Mouse (Mus musculus): ENCODE data around the gene 4931422A03Rik. TPM values are rescaled to one million over a fixed set of nuclear protein-coding genes. Genes with fewer than 3 reads are reported as not detected.

4931422A03Rik gene
- polyA plus RNA-seq, 1 experiment from 2014 or later = 3.3 TPM

DNA sequence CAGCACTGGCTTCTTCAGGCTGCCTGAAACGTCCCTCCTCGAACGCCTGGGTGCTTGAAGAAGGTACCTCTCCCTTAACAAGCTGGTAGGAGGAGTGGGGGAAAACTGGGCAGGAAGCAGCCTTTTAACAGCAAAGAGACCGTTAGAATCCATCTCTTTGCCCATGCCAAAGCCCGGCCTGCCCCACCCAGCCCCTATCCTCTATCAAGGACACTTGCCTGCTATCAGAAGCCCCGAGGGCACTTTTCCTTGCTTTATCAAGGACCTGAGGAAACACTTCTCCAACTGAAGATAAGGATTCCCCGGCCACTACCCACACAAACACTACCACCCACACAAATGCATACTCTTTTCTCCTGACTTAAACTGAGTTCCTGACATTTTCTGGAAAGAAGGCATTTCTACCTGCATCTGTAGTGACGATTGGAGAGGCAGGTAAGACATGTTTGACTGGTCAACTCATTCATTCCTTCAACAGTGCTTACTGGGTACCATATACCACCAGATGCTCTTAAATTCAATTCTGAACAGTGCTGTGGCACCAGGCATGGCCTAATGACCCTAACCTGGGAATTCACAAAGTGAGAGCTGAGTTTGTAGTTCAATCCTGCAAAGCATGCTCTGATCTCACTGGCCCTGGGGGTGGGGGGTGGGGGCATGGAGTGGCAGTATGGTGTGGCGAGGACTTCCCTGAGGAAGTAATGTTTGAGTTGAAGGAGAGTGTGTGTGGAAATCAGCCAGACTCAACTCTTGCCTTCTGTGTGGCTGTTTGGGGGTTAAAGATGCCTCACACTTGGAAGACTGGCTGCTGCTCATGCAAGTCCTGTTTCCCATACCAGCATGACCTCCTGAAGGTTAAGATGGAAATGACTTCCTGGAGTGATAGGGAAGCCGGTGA, 70.3 kb downstream of the 4931422A03Rik start, which contains the start of gene Lmo2:
TSS of gene Lmo2 (plus strand) at position 338 of the 898 bp plus-strand sequence.
- Histone ChIP-seq H3K9me3 (ENCODE audit: control insufficient read depth, low read length) (no peaks in the 10 kb centered on the region), H3K4me1 (ENCODE audit: control insufficient read depth, insufficient read depth, low read length) (no peaks in the 10 kb centered on the region), H3K27ac (ENCODE audit: low read depth, low read length) (no peak within 1 kb of the TSS), H3K27me3 (ENCODE audit: control insufficient read depth, insufficient read depth, low read length) (no peaks in the 10 kb centered on the region), H3K4me3 (ENCODE audit: low read depth, low read length) (no peak within 1 kb of the TSS), H3K9ac (replicated peaks; ENCODE audit: low read depth, low read length) (no peak within 1 kb of the TSS), H3K4me2 (ENCODE audit: low read depth, low read length) (no peak within 1 kb of the TSS), H3K36me3 (ENCODE audit: control insufficient read depth, insufficient read depth, low read length) (no peaks in the 10 kb centered on the region)
- ATAC-seq (ENCODE audit: low read depth) = no peak
- WGBS = 83% methylated on average over 10 of the region's 10 CpGs

DNA sequence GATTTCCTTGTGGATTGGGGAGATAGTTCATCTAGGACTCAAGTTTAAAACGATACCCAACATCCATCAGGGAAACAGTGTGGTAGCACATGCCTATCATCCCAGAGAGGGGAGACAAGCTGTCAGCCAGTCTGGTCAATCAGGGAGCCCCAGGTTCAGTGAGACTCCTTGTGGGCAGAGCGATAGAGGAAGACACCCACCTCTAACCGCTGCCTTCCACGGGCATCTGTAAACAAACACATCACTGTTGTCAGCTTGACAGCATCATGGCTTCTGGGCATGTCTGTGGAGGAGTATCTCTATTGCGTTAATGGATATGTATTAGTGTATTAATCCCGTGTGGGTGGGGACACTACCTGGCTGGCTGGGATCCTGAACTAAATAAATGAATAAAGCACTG, 71.3 kb downstream of the 4931422A03Rik start:
- H3K9ac ChIP-seq (replicated peaks; ENCODE audit: low read depth, low read length) = no peak overlapping the region
- no peak overlapping the region for H3K4me2 ChIP-seq (ENCODE audit: low read depth, low read length)
- ATAC-seq (ENCODE audit: low read depth) = no peak
- H3K27ac ChIP-seq (ENCODE audit: low read depth, low read length) = no peak overlapping the region
- WGBS = 89% methylated on average over 6 of the region's 6 CpGs
- H3K4me3 ChIP-seq (ENCODE audit: low read depth, low read length) = no peak overlapping the region
- no peaks in the 10 kb centered on the region for H3K36me3 ChIP-seq (ENCODE audit: control insufficient read depth, insufficient read depth, low read length)
- no peaks in the 10 kb centered on the region for H3K4me1 ChIP-seq (ENCODE audit: control insufficient read depth, insufficient read depth, low read length)
- no peaks in the 10 kb centered on the region for H3K9me3 ChIP-seq (ENCODE audit: control insufficient read depth, low read length)
- H3K27me3 ChIP-seq (ENCODE audit: control insufficient read depth, insufficient read depth, low read length) = no peaks in the 10 kb centered on the region

GRCm38 (mm10) chr2:103955714-103956113, 72.4 kb downstream of the 4931422A03Rik start:
- H3K27me3 ChIP-seq (ENCODE audit: control insufficient read depth, insufficient read depth, low read length) = no peaks in the 10 kb centered on the region
- 81% methylated on average over 3 of the region's 3 CpGs for WGBS

GRCm38 (mm10) chr2:103953050-103953835, 74.9 kb downstream of the 4931422A03Rik start:
- 0 out of 2 replicates have a peak, but pooled peaks have one; percentile 46 for ATAC-seq (ENCODE audit: low read depth)
- WGBS = 89% methylated on average over 6 of the region's 6 CpGs
- Histone ChIP-seq H3K9me3 (ENCODE audit: control insufficient read depth, low read length) (no peaks in the 10 kb centered on the region), H3K36me3 (ENCODE audit: control insufficient read depth, insufficient read depth, low read length) (no peaks in the 10 kb centered on the region), H3K9ac (replicated peaks; ENCODE audit: low read depth, low read length) (no peak overlapping the region), H3K4me2 (ENCODE audit: low read depth, low read length) (no peak overlapping the region), H3K4me3 (ENCODE audit: low read depth, low read length) (no peak overlapping the region), H3K27ac (ENCODE audit: low read depth, low read length) (peak overlapping the region; percentile 22; the same call in 1 of the 2 replicates), H3K4me1 (ENCODE audit: control insufficient read depth, insufficient read depth, low read length) (no peaks in the 10 kb centered on the region), H3K27me3 (ENCODE audit: control insufficient read depth, insufficient read depth, low read length) (no peaks in the 10 kb centered on the region)

More at GRCm38 (mm10) chr2:103955714-103956113, 72.4 kb downstream of the 4931422A03Rik start:
- H3K4me1 ChIP-seq (ENCODE audit: control insufficient read depth, insufficient read depth, low read length) = no peaks in the 10 kb centered on the region
- H3K9ac ChIP-seq (replicated peaks; ENCODE audit: low read depth, low read length) = no peak overlapping the region
- no peak overlapping the region for H3K4me3 ChIP-seq (ENCODE audit: low read depth, low read length)
- no peak for ATAC-seq (ENCODE audit: low read depth)
- H3K36me3 ChIP-seq (ENCODE audit: control insufficient read depth, insufficient read depth, low read length) = no peaks in the 10 kb centered on the region
- no peak overlapping the region for H3K4me2 ChIP-seq (ENCODE audit: low read depth, low read length)
- no peak overlapping the region for H3K27ac ChIP-seq (ENCODE audit: low read depth, low read length)
- no peaks in the 10 kb centered on the region for H3K9me3 ChIP-seq (ENCODE audit: control insufficient read depth, low read length)

GRCm38 (mm10) chr2:103947982-103948655, 80.0 kb downstream of the 4931422A03Rik start:
- 57% methylated on average over 8 of the region's 8 CpGs for WGBS

GRCm38 (mm10) chr2:103946892-103947291, 81.3 kb downstream of the 4931422A03Rik start:
- no peak overlapping the region for H3K27ac ChIP-seq (ENCODE audit: low read depth, low read length)
- 80% methylated on average over 8 of the region's 8 CpGs for WGBS

More at GRCm38 (mm10) chr2:103947982-103948655, 80.0 kb downstream of the 4931422A03Rik start:
- no peaks in the 10 kb centered on the region for H3K9me3 ChIP-seq (ENCODE audit: control insufficient read depth, low read length)
- H3K27me3 ChIP-seq (ENCODE audit: control insufficient read depth, insufficient read depth, low read length) = no peaks in the 10 kb centered on the region
- no peaks in the 10 kb centered on the region for H3K36me3 ChIP-seq (ENCODE audit: control insufficient read depth, insufficient read depth, low read length)
- H3K4me3 ChIP-seq (ENCODE audit: low read depth, low read length) = no peak overlapping the region
- H3K27ac ChIP-seq (ENCODE audit: low read depth, low read length) = no peak overlapping the region
- ATAC-seq (ENCODE audit: low read depth) = no peak
- H3K4me2 ChIP-seq (ENCODE audit: low read depth, low read length) = no peak overlapping the region
- H3K9ac ChIP-seq (replicated peaks; ENCODE audit: low read depth, low read length) = no peak overlapping the region
- no peaks in the 10 kb centered on the region for H3K4me1 ChIP-seq (ENCODE audit: control insufficient read depth, insufficient read depth, low read length)

DNA sequence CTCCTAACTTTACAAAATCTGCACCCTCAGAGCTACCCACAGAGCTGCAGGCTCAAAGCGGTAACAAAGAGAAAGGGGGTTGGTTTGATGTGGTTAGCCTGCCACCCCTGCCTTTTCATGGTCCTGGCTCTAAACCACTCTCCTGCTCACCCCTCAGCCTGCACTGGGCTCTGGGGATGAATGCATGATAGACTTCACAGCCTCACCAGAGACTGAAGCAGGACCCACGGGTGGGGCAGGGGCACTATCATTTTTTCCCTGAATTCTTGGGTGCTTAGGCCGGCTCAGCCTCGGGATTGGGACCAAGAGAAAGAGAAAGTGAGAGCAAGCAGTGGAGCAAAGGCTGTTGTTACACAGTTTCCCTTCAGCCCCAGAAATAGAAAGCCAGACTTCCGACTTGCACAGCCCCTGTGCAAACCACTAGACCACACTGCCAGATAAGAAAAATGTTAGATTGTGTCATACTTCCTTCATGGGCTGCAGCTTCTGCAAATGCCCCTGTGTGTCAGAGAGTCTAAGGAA, 82.5 kb downstream of the 4931422A03Rik start:
- Histone ChIP-seq H3K4me3 (ENCODE audit: low read depth, low read length) (no peak overlapping the region), H3K36me3 (ENCODE audit: control insufficient read depth, insufficient read depth, low read length) (no peaks in the 10 kb centered on the region), H3K9me3 (ENCODE audit: control insufficient read depth, low read length) (no peaks in the 10 kb centered on the region), H3K4me1 (ENCODE audit: control insufficient read depth, insufficient read depth, low read length) (no peaks in the 10 kb centered on the region), H3K27me3 (ENCODE audit: control insufficient read depth, insufficient read depth, low read length) (no peaks in the 10 kb centered on the region), H3K27ac (ENCODE audit: low read depth, low read length) (no peak overlapping the region), H3K9ac (replicated peaks; ENCODE audit: low read depth, low read length) (no peak overlapping the region), H3K4me2 (ENCODE audit: low read depth, low read length) (no peak overlapping the region)
- WGBS = 74% methylated on average over 5 of the region's 5 CpGs
- no peak for ATAC-seq (ENCODE audit: low read depth)

More at GRCm38 (mm10) chr2:103946892-103947291, 81.3 kb downstream of the 4931422A03Rik start:
- H3K9me3 ChIP-seq (ENCODE audit: control insufficient read depth, low read length) = no peaks in the 10 kb centered on the region
- no peak overlapping the region for H3K4me2 ChIP-seq (ENCODE audit: low read depth, low read length)
- H3K36me3 ChIP-seq (ENCODE audit: control insufficient read depth, insufficient read depth, low read length) = no peaks in the 10 kb centered on the region
- ATAC-seq (ENCODE audit: low read depth) = no peak
- H3K27me3 ChIP-seq (ENCODE audit: control insufficient read depth, insufficient read depth, low read length) = no peaks in the 10 kb centered on the region
- H3K4me1 ChIP-seq (ENCODE audit: control insufficient read depth, insufficient read depth, low read length) = no peaks in the 10 kb centered on the region
- no peak overlapping the region for H3K9ac ChIP-seq (replicated peaks; ENCODE audit: low read depth, low read length)
- H3K4me3 ChIP-seq (ENCODE audit: low read depth, low read length) = no peak overlapping the region

DNA sequence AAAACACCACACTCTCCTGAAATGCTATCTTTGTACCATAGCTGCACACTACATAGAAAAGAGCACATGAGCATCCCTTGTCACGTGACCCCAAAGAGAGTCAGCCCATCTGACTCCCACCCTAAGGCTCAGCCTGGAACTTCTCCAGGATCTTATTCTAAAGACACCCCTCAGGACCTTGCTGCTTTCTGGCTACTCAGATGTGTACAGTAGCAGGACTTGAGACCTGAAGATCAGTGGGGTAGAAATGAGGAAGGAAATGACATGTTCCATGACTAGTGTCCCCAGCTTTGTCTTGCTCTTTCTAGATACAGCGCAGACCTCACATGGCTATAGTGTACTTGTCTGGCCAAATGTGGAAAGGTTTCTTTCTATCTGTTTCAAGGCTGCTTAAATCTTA, 83.3 kb downstream of the 4931422A03Rik start:
- no peak overlapping the region for H3K9ac ChIP-seq (replicated peaks; ENCODE audit: low read depth, low read length)
- no peak for ATAC-seq (ENCODE audit: low read depth)
- H3K9me3 ChIP-seq (ENCODE audit: control insufficient read depth, low read length) = no peaks in the 10 kb centered on the region
- no peak overlapping the region for H3K27ac ChIP-seq (ENCODE audit: low read depth, low read length)
- H3K4me3 ChIP-seq (ENCODE audit: low read depth, low read length) = no peak overlapping the region
- H3K4me1 ChIP-seq (ENCODE audit: control insufficient read depth, insufficient read depth, low read length) = no peaks in the 10 kb centered on the region
- no peak overlapping the region for H3K4me2 ChIP-seq (ENCODE audit: low read depth, low read length)
- no peaks in the 10 kb centered on the region for H3K27me3 ChIP-seq (ENCODE audit: control insufficient read depth, insufficient read depth, low read length)
- no peaks in the 10 kb centered on the region for H3K36me3 ChIP-seq (ENCODE audit: control insufficient read depth, insufficient read depth, low read length)
- 92% methylated on average over 2 of the region's 2 CpGs for WGBS

Data from neural tube, embryonic 14.5 days (tissue).